Mouse (Mus musculus) ES-E14 (cell line): ENCODE measurements around the gene Pi4kb. TPM values are rescaled to one million over a fixed set of nuclear protein-coding genes. Genes with fewer than 3 reads are reported as not detected.
"Not testable (repeated sequence)": the region's sequence is repeated elsewhere in the genome, so short reads cannot be mapped to it uniquely, and the experiment has no call there.

ENCODE experiments used
- DNase-seq: peaks from one replicate; pipeline ENCODE4 v3.0.0-alpha.2; 2013; ENCODE audit warnings: low read depth, low spot score
- H3K27ac ChIP-seq: 2 replicates; pipeline ENCODE4 v1.5.1; 2012; ENCODE audit warnings: low read depth, mild to moderate bottlenecking, low read length, moderate library complexity, mixed read lengths; ENCODE audit not compliant: poor library complexity, insufficient read depth, severe bottlenecking
- H3K36me3 ChIP-seq: 2 replicates; pipeline ENCODE4 v1.6.1; 2012; ENCODE audit warnings: mild to moderate bottlenecking, low read length, moderate library complexity, mixed read lengths; ENCODE audit not compliant: control insufficient read depth, poor library complexity, insufficient read depth, severe bottlenecking
- H3K4me1 ChIP-seq, 2 experiments: fragments of 150-350 bp in 1 of 2; sonication (generic) in 1 of 2; 2 replicates each; pipeline ENCODE4 v1.6.1; 2012; ENCODE audit warnings: low read length in 2 of 2, mild to moderate bottlenecking in 1 of 2, mixed read lengths in 1 of 2; ENCODE audit not compliant: control insufficient read depth in 2 of 2, insufficient read depth in 2 of 2, poor library complexity in 1 of 2
- H3K4me3 ChIP-seq, 2 experiments: fragments of 150-350 bp in 1 of 2; sonication (generic) in 1 of 2; 2 replicates each; pipeline ENCODE4 v1.5.1; 2012; ENCODE audit warnings: low read length in 2 of 2, low read depth in 1 of 2, mild to moderate bottlenecking in 1 of 2, mixed read lengths in 1 of 2; ENCODE audit not compliant: insufficient read depth in 1 of 2, poor library complexity in 1 of 2, severe bottlenecking in 1 of 2
- H3K9ac ChIP-seq: 2 replicates; pipeline ENCODE4 v1.6.1; 2012; ENCODE audit warnings: low read depth, mild to moderate bottlenecking, low read length, mixed read lengths; ENCODE audit not compliant: poor library complexity, insufficient read depth, severe bottlenecking
- H3K9me3 ChIP-seq: fragments of 150-350 bp; sonication (generic); 2 replicates; pipeline ENCODE4 v1.6.1; 2012; ENCODE audit warnings: low read depth, mild to moderate bottlenecking, low read length; ENCODE audit not compliant: control insufficient read depth, insufficient read depth
- CHD2 ChIP-seq: IDR thresholded peaks from 2 replicates; pipeline ENCODE4 v1.6.1; 2014; ENCODE audit warnings: mild to moderate bottlenecking, low read depth, low read length, inconsistent platforms
- HCFC1 ChIP-seq: IDR thresholded peaks from 2 replicates; pipeline ENCODE4 v1.6.1; 2012; ENCODE audit warnings: low read length, inconsistent platforms, borderline replicate concordance; ENCODE audit not compliant: insufficient read depth
- MAFK ChIP-seq: IDR thresholded peaks from 2 replicates; pipeline ENCODE4 v1.6.1; 2014; ENCODE audit warnings: mild to moderate bottlenecking, low read depth, low read length, inconsistent platforms; ENCODE audit not compliant: insufficient read depth
- ZC3H11A ChIP-seq: IDR thresholded peaks from 2 replicates; pipeline ENCODE4 v1.6.1; 2012; ENCODE audit warnings: low read depth, mild to moderate bottlenecking, inconsistent platforms, low read length, borderline replicate concordance
- ZNF384 ChIP-seq: IDR thresholded peaks from 2 replicates; pipeline ENCODE4 v1.6.1; 2012; ENCODE audit warnings: low read depth, low read length, inconsistent platforms
- in situ Hi-C, 2 experiments: fragments of 600-800 bp; cut with MboI; formaldehyde crosslinking; loops; one replicate each; pipeline ENCODE4 v1.15.1; 2025; ENCODE audit warnings: low sequenced_read_pairs in 2 of 2, inconsistent platforms in 1 of 2; ENCODE audit not compliant: unreplicated experiment in 2 of 2
- total RNA-seq: library from RNA; depleted of rRNA; stranded (reverse); fragments of 300-350 nt; gene quantifications from 2 replicates; pipeline ENCODE4 v1.2.3, GENCODE M21; 2012

Pi4kb gene
- total RNA-seq, 1 experiment = 29.7 TPM

GRCm38 (mm10) chr3:95015337-95015872 is 40.9 kb downstream of the Pi4kb start, which contains the start of gene Zfp687:
TSS of gene Zfp687 (minus strand) at chr3:95015448.
- in situ Hi-C loops = no loop called here
- no peak for TF ChIP-seq ZC3H11A
- peak; percentile 91 for TF ChIP-seq CHD2
- TF ChIP-seq HCFC1 = no peak
- TF ChIP-seq MAFK = no peak
- TF ChIP-seq ZNF384 = no peak
- Histone ChIP-seq H3K9ac (peak within 1 kb of the TSS; percentile 92), H3K9me3 (no peaks in the 10 kb centered on the region), H3K36me3 (peaks cover 19% of the 10 kb centered on the region), H3K4me1 (peaks cover 0 to 5% of the 10 kb centered on the region in 2 experiments; a peak in 1 of 4 replicates), H3K4me3 (peak within 1 kb of the TSS; percentile 79 to 92), H3K27ac (peak within 1 kb of the TSS; percentile 97)
- peak; percentile 99 for DNase-seq

GRCm38 (mm10) chr3:95015891-95016531 is 41.5 kb downstream of the Pi4kb start:
- peak; percentile 99 for DNase-seq
- Histone ChIP-seq H3K27ac (peak overlapping the region; percentile 97), H3K9ac (peak overlapping the region; percentile 92), H3K4me3 (peak overlapping the region; percentile 79 to 92), H3K9me3 (no peaks in the 10 kb centered on the region), H3K36me3 (peaks cover 12% of the 10 kb centered on the region), H3K4me1 (peaks cover 0 to 5% of the 10 kb centered on the region in 2 experiments; a peak in 1 of 4 replicates)
- in situ Hi-C loops = no loop called here
- TF ChIP-seq HCFC1 (peak; percentile 71), CHD2 (peak; percentile 25; the same call in 1 of the 2 replicates), ZNF384 (no peak), ZC3H11A (no peak), MAFK (no peak)

DNA sequence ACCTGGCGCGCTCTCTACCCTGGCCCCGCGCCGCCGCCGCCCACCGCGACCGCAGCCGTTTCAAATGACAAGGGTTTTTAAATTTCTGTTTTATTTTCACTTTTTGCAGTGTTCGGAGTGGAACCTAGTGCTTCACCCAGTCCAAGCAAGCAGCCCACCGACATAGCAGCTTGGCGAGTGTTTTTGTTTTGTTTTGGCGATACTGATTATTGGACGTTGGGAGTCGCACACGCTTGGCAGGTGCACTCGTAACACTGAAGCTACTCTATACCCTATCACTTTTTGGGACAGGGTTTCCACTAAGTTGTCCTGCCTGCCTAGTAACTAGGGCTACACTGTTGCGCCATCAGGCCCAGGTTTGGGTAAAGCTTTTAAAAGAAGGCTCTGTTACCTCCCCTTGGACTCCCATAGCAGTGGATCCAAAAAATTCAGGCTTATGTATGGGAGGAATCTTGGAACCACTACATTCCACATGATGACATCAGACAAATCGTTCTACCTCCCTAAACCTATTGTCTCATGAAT is 42.1 kb downstream of the Pi4kb start:
- TF ChIP-seq MAFK = no peak
- no peak for TF ChIP-seq HCFC1
- TF ChIP-seq CHD2 = no peak
- TF ChIP-seq ZNF384 = no peak
- no peak for TF ChIP-seq ZC3H11A
- H3K4me3 ChIP-seq = peak overlapping the region; percentile 79 to 92
- DNase-seq = no peak
- H3K9me3 ChIP-seq = no peaks in the 10 kb centered on the region
- H3K4me1 ChIP-seq = peaks cover 0 to 5% of the 10 kb centered on the region in 2 experiments; a peak in 1 of 4 replicates
- H3K36me3 ChIP-seq = peaks cover 7% of the 10 kb centered on the region
- peak overlapping the region; percentile 92 for H3K9ac ChIP-seq
- peak overlapping the region; percentile 59 for H3K27ac ChIP-seq
- in situ Hi-C loops = no loop called here

- peaks cover 0 to under 1% of the 10 kb centered on the region in 2 experiments; a peak in 1 of 4 replicates for H3K4me1 ChIP-seq
- no peak overlapping the region for H3K4me3 ChIP-seq
- no peaks in the 10 kb centered on the region for H3K9me3 ChIP-seq
- DNase-seq = no peak
- no peak overlapping the region for H3K27ac ChIP-seq
- TF ChIP-seq MAFK = no peak
- no peak for TF ChIP-seq ZC3H11A
- TF ChIP-seq CHD2 = no peak
- in situ Hi-C loops = no loop called here
- no peak overlapping the region for H3K9ac ChIP-seq
- no peaks in the 10 kb centered on the region for H3K36me3 ChIP-seq
Measured at GRCm38 (mm10) chr3:95018741-95019140, 44.2 kb downstream of the Pi4kb start.

DNA sequence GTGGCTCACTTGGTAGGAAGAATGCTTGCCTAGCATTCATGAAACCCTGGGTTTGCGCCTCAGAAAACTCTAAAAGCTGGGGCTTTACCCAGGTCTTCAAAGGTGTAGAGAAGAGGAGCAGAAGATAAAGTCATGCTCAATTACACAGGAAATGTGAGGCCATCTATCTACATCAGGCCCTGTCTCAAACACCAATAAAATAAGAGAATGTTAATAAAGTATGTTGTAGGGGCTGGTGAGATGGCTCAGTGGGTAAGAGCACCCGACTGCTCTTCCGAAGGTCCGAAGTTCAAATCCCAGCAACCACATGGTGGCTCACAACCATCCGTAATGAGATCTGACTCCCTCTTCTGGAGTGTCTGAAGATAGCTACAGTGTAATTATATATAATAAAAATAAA is 46.4 kb downstream of the Pi4kb start:
- in situ Hi-C loops = not testable (repeated sequence)

More for the DNA sequence above, 46.4 kb downstream of the Pi4kb start:
- not testable (repeated sequence) for H3K36me3 ChIP-seq, H3K4me3 ChIP-seq, H3K9me3 ChIP-seq, H3K27ac ChIP-seq, H3K4me1 ChIP-seq, H3K9ac ChIP-seq, DNase-seq
